Mouse (Mus musculus): Measurements from ENCODE around the gene Gm45261.

DNA sequence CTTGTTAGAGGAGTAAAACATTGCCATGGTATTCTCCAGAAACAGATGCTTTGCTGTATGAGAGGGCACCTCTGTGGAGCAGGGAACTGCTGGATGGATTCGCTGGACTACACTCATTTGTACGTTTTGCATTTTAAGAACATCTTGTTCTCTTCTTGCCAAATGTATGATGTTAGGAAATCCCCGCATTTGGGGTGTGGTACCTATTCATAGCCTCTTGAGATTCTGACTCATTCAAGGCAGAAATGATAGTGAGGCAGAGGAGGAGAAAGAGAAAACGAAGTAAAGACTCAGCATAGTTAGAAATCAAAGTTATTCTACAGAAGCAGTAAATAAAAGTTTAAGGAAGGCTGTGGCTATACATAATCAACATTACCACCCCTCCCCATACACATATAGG, 35.1 kb upstream of the Gm45261 start:
- no peak for TF ChIP-seq CTCF (IDR thresholded peaks at IDR 0.05; ENCODE audit: control insufficient read depth, insufficient read depth, insufficient replicate concordance, low read depth, low read length)
- TF ChIP-seq POLR2A (IDR thresholded peaks at IDR 0.05; ENCODE audit: control insufficient read depth, low read depth, low read length), result no peak

All from testis, adult 2 months (tissue).